ENCODE assay signal across 8 mouse cellular contexts in genomic region chr1:164250391-164251150, GRCm38 (mm10). TPM values are rescaled to one million over a fixed set of nuclear protein-coding genes. Genes with fewer than 3 reads are reported as not detected.
DNase-seq lines count a peak whose midpoint lies in the region; ATAC-seq lines count a peak whose summit lies in the region.

No protein-coding gene starts in this region.

- H3K4me3 ChIP-seq in megakaryocyte, embryonic 14.5 days (replicated peaks) = peak overlapping the region; percentile 98
- peak overlapping the region; percentile 83 for H3K4me3 ChIP-seq in embryonic facial prominence, embryonic 10.5 days
- H3K4me3 ChIP-seq in intestine, embryonic 14.5 days (ENCODE audit: low read depth, low read length) = peak overlapping the region; percentile 67
- peak overlapping the region; percentile 71 for H3K4me3 ChIP-seq in midbrain, embryonic 13.5 days (replicated peaks)

- peaks cover 69% of the 10 kb centered on the region for H3K4me1 ChIP-seq in megakaryocyte, embryonic 14.5 days
- peaks cover 39% of the 10 kb centered on the region for H3K4me1 ChIP-seq in embryonic facial prominence, embryonic 10.5 days
- H3K4me1 ChIP-seq in intestine, embryonic 14.5 days (replicated peaks; ENCODE audit: control insufficient read depth, insufficient read depth, low read length) = peaks cover 12% of the 10 kb centered on the region; the same call in 1 of the 2 replicates
- H3K4me1 ChIP-seq in midbrain, embryonic 13.5 days (replicated peaks) = peaks cover 22% of the 10 kb centered on the region

- WGBS in embryonic facial prominence, embryonic 10.5 days = 58% methylated on average over 8 of the region's 8 CpGs
- 51% methylated on average over 8 of the region's 8 CpGs for WGBS in intestine, embryonic 14.5 days
- 69% methylated on average over 8 of the region's 8 CpGs for WGBS in midbrain, embryonic 13.5 days

- H3K27ac ChIP-seq in embryonic facial prominence, embryonic 10.5 days (replicated peaks) = no peak overlapping the region
- no peak overlapping the region for H3K27ac ChIP-seq in intestine, embryonic 14.5 days (ENCODE audit: low read depth)
- H3K27ac ChIP-seq in midbrain, embryonic 13.5 days = no peak overlapping the region

- H3K36me3 ChIP-seq in megakaryocyte, embryonic 14.5 days (replicated peaks; ENCODE audit: low read length) = peaks cover 20% of the 10 kb centered on the region
- no peaks in the 10 kb centered on the region for H3K36me3 ChIP-seq in embryonic facial prominence, embryonic 10.5 days (replicated peaks)
- no peaks in the 10 kb centered on the region for H3K36me3 ChIP-seq in intestine, embryonic 14.5 days (ENCODE audit: control insufficient read depth, insufficient read depth, low read length)
- no peaks in the 10 kb centered on the region for H3K36me3 ChIP-seq in midbrain, embryonic 13.5 days

- no peaks in the 10 kb centered on the region for H3K9me3 ChIP-seq in megakaryocyte, embryonic 14.5 days
- H3K9me3 ChIP-seq in embryonic facial prominence, embryonic 10.5 days = no peaks in the 10 kb centered on the region
- no peaks in the 10 kb centered on the region for H3K9me3 ChIP-seq in intestine, embryonic 14.5 days (ENCODE audit: control insufficient read depth, low read length)
- no peaks in the 10 kb centered on the region for H3K9me3 ChIP-seq in midbrain, embryonic 13.5 days

- no peak for ATAC-seq in megakaryocyte, adult 5-6 weeks (ENCODE audit: poor library complexity, severe bottlenecking)
- ATAC-seq in intestine, embryonic 14.5 days (replicated peaks; ENCODE audit: low FRiP score, low TSS enrichment, low read depth) = no peak
- no peak for ATAC-seq in midbrain, embryonic 13.5 days

- H3K27me3 ChIP-seq in megakaryocyte, embryonic 14.5 days (replicated peaks) = no peaks in the 10 kb centered on the region
- H3K27me3 ChIP-seq in embryonic facial prominence, embryonic 10.5 days (replicated peaks; ENCODE audit: low read depth, poor library complexity, severe bottlenecking) = peaks cover 21% of the 10 kb centered on the region
- no peaks in the 10 kb centered on the region for H3K27me3 ChIP-seq in intestine, embryonic 14.5 days (replicated peaks; ENCODE audit: control insufficient read depth, insufficient read depth, low read length)
- H3K27me3 ChIP-seq in midbrain, embryonic 13.5 days = 0 out of 2 replicates have a peak, but pooled peaks cover 7% of the 10 kb centered on the region

- no peak for DNase-seq in embryonic facial prominence, embryonic 10.5 days (ENCODE audit: low spot score)
- DNase-seq in intestine, embryonic 14.5 days (ENCODE audit: low spot score) = no peak
- no peak for DNase-seq in urinary bladder, postnatal 25 days (ENCODE audit: low spot score)
- no peak for DNase-seq in right cerebral cortex, postnatal 4 days
- DNase-seq in left cerebral cortex, adult 9 months (ENCODE audit: low spot score in 2 of 2) = no peak

- peak overlapping the region; percentile 63 for H3K4me2 ChIP-seq in intestine, embryonic 14.5 days (ENCODE audit: low read length)
- peak overlapping the region; percentile 82 for H3K4me2 ChIP-seq in midbrain, embryonic 13.5 days (replicated peaks)

- no peak overlapping the region for H3K9ac ChIP-seq in intestine, embryonic 14.5 days (ENCODE audit: low read length)
- H3K9ac ChIP-seq in midbrain, embryonic 13.5 days (replicated peaks) = 0 out of 2 replicates have a peak overlapping the region, but pooled peaks have one; percentile 77

RNA-seq across cellular contexts. Expression of gene Slc19a2, which starts 1.7 kb away (rescaled TPM):
- polyA plus RNA-seq in megakaryocyte, embryonic 14.5 days (2012; ENCODE audit: insufficient read depth, low replicate concordance) = 7.3 and 23.4 TPM in 2 replicates
- 6.1 and 6.8 TPM in 2 replicates for total RNA-seq in megakaryocyte, adult 5-6 weeks (2015)
- 3.0 and 4.5 TPM in 2 replicates for total RNA-seq in megakaryocyte, adult 5-6 weeks (2017)
- 10.8 and 11.5 TPM in 2 replicates for polyA plus RNA-seq in embryonic facial prominence, embryonic 10.5 days (2016; fragmentation: Nextera tagmentation; extraction: Ambion mirVana)
- polyA plus RNA-seq in intestine, embryonic 14.5 days (2014; fragmentation: Nextera tagmentation; extraction: Ambion mirVana) = 14.2 and 16.5 TPM in 2 replicates
- polyA plus RNA-seq in midbrain, embryonic 13.5 days (2015; fragmentation: Nextera tagmentation; extraction: Ambion mirVana) = 7.0 and 7.7 TPM in 2 replicates

RNA-seq across cellular contexts. Expression of gene Ccdc181, which starts 24.8 kb away (rescaled TPM):
- 3.5 TPM in 1 of 2 replicates, not detected in the other for polyA plus RNA-seq in megakaryocyte, embryonic 14.5 days (2012; ENCODE audit: insufficient read depth, low replicate concordance)
- 4.4 and 6.7 TPM in 2 replicates for total RNA-seq in megakaryocyte, adult 5-6 weeks (2015)
- 11.9 and 13.8 TPM in 2 replicates for total RNA-seq in megakaryocyte, adult 5-6 weeks (2017)
- polyA plus RNA-seq in embryonic facial prominence, embryonic 10.5 days (2016; fragmentation: Nextera tagmentation; extraction: Ambion mirVana) = 8.3 and 8.5 TPM in 2 replicates
- 9.5 and 10.3 TPM in 2 replicates for polyA plus RNA-seq in intestine, embryonic 14.5 days (2014; fragmentation: Nextera tagmentation; extraction: Ambion mirVana)
- polyA plus RNA-seq in midbrain, embryonic 13.5 days (2015; fragmentation: Nextera tagmentation; extraction: Ambion mirVana) = 20.0 and 22.7 TPM in 2 replicates

RNA-seq across cellular contexts. Expression of gene Nme7, which starts 53.4 kb away (rescaled TPM):
- 0.86 and 5.1 TPM in 2 replicates for polyA plus RNA-seq in megakaryocyte, embryonic 14.5 days (2012; ENCODE audit: insufficient read depth, low replicate concordance)
- 15.5 and 16.0 TPM in 2 replicates for total RNA-seq in megakaryocyte, adult 5-6 weeks (2015)
- 19.6 and 21.6 TPM in 2 replicates for total RNA-seq in megakaryocyte, adult 5-6 weeks (2017)
- polyA plus RNA-seq in embryonic facial prominence, embryonic 10.5 days (2016; fragmentation: Nextera tagmentation; extraction: Ambion mirVana) = 40.6 and 46.1 TPM in 2 replicates
- polyA plus RNA-seq in intestine, embryonic 14.5 days (2014; fragmentation: Nextera tagmentation; extraction: Ambion mirVana) = 34.5 and 37.2 TPM in 2 replicates
- 32.1 and 38.8 TPM in 2 replicates for polyA plus RNA-seq in midbrain, embryonic 13.5 days (2015; fragmentation: Nextera tagmentation; extraction: Ambion mirVana)

RNA-seq across cellular contexts. Expression of gene Blzf1, which starts 56.7 kb away (rescaled TPM):
- polyA plus RNA-seq in megakaryocyte, embryonic 14.5 days (2012; ENCODE audit: insufficient read depth, low replicate concordance) = 2.1 TPM in 1 of 2 replicates, not detected in the other
- total RNA-seq in megakaryocyte, adult 5-6 weeks (2015) = 17.9 and 20.7 TPM in 2 replicates
- 27.9 and 28.3 TPM in 2 replicates for total RNA-seq in megakaryocyte, adult 5-6 weeks (2017)
- polyA plus RNA-seq in embryonic facial prominence, embryonic 10.5 days (2016; fragmentation: Nextera tagmentation; extraction: Ambion mirVana) = 25.1 and 26.6 TPM in 2 replicates
- 22.9 and 23.5 TPM in 2 replicates for polyA plus RNA-seq in intestine, embryonic 14.5 days (2014; fragmentation: Nextera tagmentation; extraction: Ambion mirVana)
- polyA plus RNA-seq in midbrain, embryonic 13.5 days (2015; fragmentation: Nextera tagmentation; extraction: Ambion mirVana) = 30.7 and 31.3 TPM in 2 replicates
